ENCODE assay signal across 3 mouse cellular contexts in the genomic region with DNA sequence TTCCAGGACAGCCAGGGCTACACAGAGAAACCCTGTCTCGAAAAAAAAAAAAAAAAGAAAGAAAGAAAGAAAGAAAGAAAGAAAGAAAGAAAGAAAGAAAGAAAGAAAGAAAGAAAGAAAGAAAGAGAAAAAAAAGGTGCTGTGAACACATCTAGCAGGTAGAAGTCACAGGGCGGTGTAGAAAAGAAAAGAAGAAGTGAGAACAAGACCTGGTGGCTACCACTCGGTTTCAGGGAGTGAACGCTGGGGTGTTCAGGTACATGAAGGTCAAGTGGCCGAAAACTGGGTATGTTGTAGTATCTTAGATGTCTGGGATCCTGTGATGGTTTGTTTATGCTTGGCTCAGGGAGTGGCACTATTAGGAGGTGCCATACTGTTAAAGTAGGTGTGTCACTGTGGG. TPM values are rescaled to one million over a fixed set of nuclear protein-coding genes. Genes with fewer than 3 reads are reported as not detected.
"Had no signal": no experiment of that assay in that cellular context is flagged by ENCODE, and none has a peak within 500 bp of the region (broad histone marks: within the 10 kb centered on the region; RNA-seq: fewer than 3 reads in every experiment).

No protein-coding gene starts in this region.

RNA-seq across cellular contexts. Expression of gene Scrg1, which starts 9.8 kb away (rescaled TPM):
- polyA plus RNA-seq: small intestine, adult 2 months; testis, adult 2 months; thymus, postnatal 0 days had no signal
